Mouse (Mus musculus) cerebellum, adult 2 months (tissue): ENCODE results near the gene Mfap4.

Experiments
- CTCF ChIP-seq: fragments of 200-500 bp; IDR thresholded peaks from 2 replicates; pipeline ENCODE4 v1.5.1; 2011; ENCODE audit warnings: low read depth, mild to moderate bottlenecking, control low read depth, low read length, moderate library complexity, borderline replicate concordance; ENCODE audit not compliant: insufficient read depth
- POLR2A ChIP-seq: fragments of 200-500 bp; IDR thresholded peaks from 2 replicates; pipeline ENCODE4 v1.6.1; 2011; ENCODE audit warnings: low read length, control low read depth, borderline replicate concordance; ENCODE audit not compliant: insufficient read depth

GRCm38 (mm10) chr11:61492749-61493401 lies 7.6 kb downstream of the Mfap4 start:
- TF ChIP-seq POLR2A (no peak), CTCF (no peak)
